Mouse (Mus musculus) kidney, embryonic 14.5 days (tissue): ENCODE measurements around the gene Ccnt1. TPM values are rescaled to one million over a fixed set of nuclear protein-coding genes. Genes with fewer than 3 reads are reported as not detected.

Source experiments
- ATAC-seq: fragments of 200-750 bp; cut with Nextera tagmentation; 2 replicates; pipeline ENCODE4 v1.8.0; 2017; ENCODE audit warnings: moderate number of reproducible peaks, mild to moderate bottlenecking, moderate TSS enrichment, moderate library complexity; ENCODE audit not compliant: low FRiP score, low TSS enrichment
- H3K27ac ChIP-seq: fragments of 300-500 bp; sonication (generic); 2 replicates; pipeline ENCODE4 v1.5.1; 2014; ENCODE audit warnings: low read depth, mild to moderate bottlenecking, low read length, moderate library complexity, mixed read lengths
- H3K27me3 ChIP-seq: fragments of 300-500 bp; sonication (generic); 2 replicates; pipeline ENCODE4 v1.6.1; 2014; ENCODE audit warnings: mild to moderate bottlenecking, low read length; ENCODE audit not compliant: control insufficient read depth, insufficient read depth
- H3K36me3 ChIP-seq: fragments of 300-500 bp; sonication (generic); 2 replicates; pipeline ENCODE4 v1.6.1; 2014; ENCODE audit warnings: low read length, mixed read lengths; ENCODE audit not compliant: control insufficient read depth, insufficient read depth
- H3K4me1 ChIP-seq: fragments of 300-500 bp; sonication (generic); 2 replicates; pipeline ENCODE4 v1.6.1; 2014; ENCODE audit warnings: low read length, mixed read lengths; ENCODE audit not compliant: control insufficient read depth, insufficient read depth
- H3K4me2 ChIP-seq: fragments of 300-500 bp; sonication (generic); replicated peaks from 2 replicates; pipeline ENCODE4 v1.6.1; 2014; ENCODE audit warnings: low read depth, mild to moderate bottlenecking, low read length
- H3K4me3 ChIP-seq: fragments of 300-500 bp; sonication (generic); 2 replicates; pipeline ENCODE4 v1.5.1; 2014; ENCODE audit warnings: mild to moderate bottlenecking, low read length
- H3K9ac ChIP-seq: fragments of 300-500 bp; sonication (generic); 2 replicates; pipeline ENCODE4 v1.6.1; 2014; ENCODE audit warnings: low read depth, mild to moderate bottlenecking, low read length, moderate library complexity
- H3K9me3 ChIP-seq: fragments of 300-500 bp; sonication (generic); 2 replicates; pipeline ENCODE4 v1.6.1; 2016; ENCODE audit warnings: low read length; ENCODE audit not compliant: control insufficient read depth
- WGBS: fragments of 180-500 bp; shearing (Covaris S2); extraction: QIAGEN DNeasy Blood & Tissue Kit; methylation state at CpG from one replicate; pipeline ENCODE4 v1.1.7; 2014; 5-methylcytosine and 5-hydroxymethylcytosine counted together
- polyA plus RNA-seq: library from polyadenylated mRNA; unstranded; fragments of >200 nt; fragmentation: Nextera tagmentation; extraction: Ambion mirVana; gene quantifications from 2 replicates; pipeline ENCODE4 v1.2.1, GENCODE M21; 2014

The Ccnt1 gene
- polyA plus RNA-seq, 1 experiment from 2014 or later: 72.9 TPM

- Histone ChIP-seq H3K27ac (peak within 1 kb of the TSS; percentile 95), H3K9me3 (no peaks in the 10 kb centered on the region), H3K4me3 (peak within 1 kb of the TSS; percentile 83), H3K9ac (peak within 1 kb of the TSS; percentile 93), H3K4me1 (peaks cover 22% of the 10 kb centered on the region), H3K27me3 (no peaks in the 10 kb centered on the region), H3K4me2 (peak within 1 kb of the TSS; percentile 87), H3K36me3 (no peaks in the 10 kb centered on the region; the same call in 1 of the 2 replicates)
- WGBS: 1% methylated on average over 49 of the region's 75 CpGs
- ATAC-seq: peak; percentile 82
Measured at GRCm38 (mm10) chr15:98609331-98610130, 38.8 kb upstream of the Ccnt1 start, which contains the start of gene Adcy6. Gene Adcy6, minus strand, starts transcription at chr15:98610076.

GRCm38 (mm10) chr15:98608784-98609250 lies 38.1 kb upstream of the Ccnt1 start:
- Histone ChIP-seq H3K4me3 (peak overlapping the region; percentile 83), H3K4me2 (peak overlapping the region; percentile 87), H3K9me3 (no peaks in the 10 kb centered on the region), H3K27ac (peak overlapping the region; percentile 95), H3K9ac (peak overlapping the region; percentile 93), H3K27me3 (no peaks in the 10 kb centered on the region), H3K4me1 (peaks cover 26% of the 10 kb centered on the region), H3K36me3 (peaks cover 7% of the 10 kb centered on the region)
- WGBS: 2% methylated on average over 10 of the region's 26 CpGs
- ATAC-seq: peak; percentile 5; the same call in 1 of the 2 replicates

- H3K9ac ChIP-seq: peak overlapping the region; percentile 93
- peak overlapping the region; percentile 87 for H3K4me2 ChIP-seq
- H3K27me3 ChIP-seq: no peaks in the 10 kb centered on the region
- peak overlapping the region; percentile 95; the same call in 1 of the 2 replicates for H3K27ac ChIP-seq
- H3K9me3 ChIP-seq: no peaks in the 10 kb centered on the region
- no peak for ATAC-seq
- peaks cover 32% of the 10 kb centered on the region for H3K4me1 ChIP-seq
- H3K4me3 ChIP-seq: peak overlapping the region; percentile 83
- H3K36me3 ChIP-seq: peaks cover 13% of the 10 kb centered on the region
- 11% methylated on average over 10 of the region's 10 CpGs for WGBS
Measured at GRCm38 (mm10) chr15:98608058-98608783, 37.5 kb upstream of the Ccnt1 start.

- peak overlapping the region; percentile 83 for H3K4me3 ChIP-seq
- H3K27ac ChIP-seq: peak overlapping the region; percentile 95; the same call in 1 of the 2 replicates
- H3K27me3 ChIP-seq: no peaks in the 10 kb centered on the region
- H3K9me3 ChIP-seq: no peaks in the 10 kb centered on the region
- H3K36me3 ChIP-seq: peaks cover 18% of the 10 kb centered on the region
- H3K9ac ChIP-seq: peak overlapping the region; percentile 93; the same call in 1 of the 2 replicates
- peak; percentile 3; the same call in 1 of the 2 replicates for ATAC-seq
- 24% methylated on average over 4 of the region's 4 CpGs for WGBS
- H3K4me2 ChIP-seq: peak overlapping the region; percentile 87
- H3K4me1 ChIP-seq: peaks cover 39% of the 10 kb centered on the region
Measured at GRCm38 (mm10) chr15:98607557-98607956, 36.8 kb upstream of the Ccnt1 start.

GRCm38 (mm10) chr15:98606739-98607138 lies 36.0 kb upstream of the Ccnt1 start:
- Histone ChIP-seq H3K9me3 (no peaks in the 10 kb centered on the region), H3K4me2 (peak overlapping the region; percentile 87), H3K36me3 (peaks cover 18% of the 10 kb centered on the region), H3K9ac (peak overlapping the region; percentile 23; the same call in 1 of the 2 replicates), H3K27me3 (no peaks in the 10 kb centered on the region), H3K27ac (no peak overlapping the region), H3K4me1 (peaks cover 46% of the 10 kb centered on the region), H3K4me3 (no peak overlapping the region)
- WGBS: 59% methylated on average over 9 of the region's 9 CpGs
- no peak for ATAC-seq

- Histone ChIP-seq H3K9ac (no peak overlapping the region), H3K4me1 (peaks cover 49% of the 10 kb centered on the region), H3K27ac (no peak overlapping the region)
Measured at GRCm38 (mm10) chr15:98606051-98606536, 35.4 kb upstream of the Ccnt1 start.

GRCm38 (mm10) chr15:98604041-98604575 lies 33.4 kb upstream of the Ccnt1 start:
- ATAC-seq: no peak
- Histone ChIP-seq H3K36me3 (peaks cover 37% of the 10 kb centered on the region), H3K4me3 (no peak overlapping the region), H3K4me1 (peaks cover 54% of the 10 kb centered on the region), H3K9ac (no peak overlapping the region), H3K4me2 (no peak overlapping the region), H3K27me3 (no peaks in the 10 kb centered on the region), H3K9me3 (no peaks in the 10 kb centered on the region), H3K27ac (no peak overlapping the region)
- WGBS: 89% methylated on average over 24 of the region's 24 CpGs

More at GRCm38 (mm10) chr15:98606051-98606536, 35.4 kb upstream of the Ccnt1 start:
- 85% methylated on average over 12 of the region's 12 CpGs for WGBS
- ATAC-seq: no peak
- peaks cover 22% of the 10 kb centered on the region for H3K36me3 ChIP-seq
- H3K4me3 ChIP-seq: no peak overlapping the region
- H3K4me2 ChIP-seq: no peak overlapping the region
- H3K27me3 ChIP-seq: no peaks in the 10 kb centered on the region
- no peaks in the 10 kb centered on the region for H3K9me3 ChIP-seq

GRCm38 (mm10) chr15:98602921-98603458 lies 32.3 kb upstream of the Ccnt1 start:
- H3K4me2 ChIP-seq: peak overlapping the region; percentile 56
- 26% methylated on average over 4 of the region's 4 CpGs for WGBS
- peak overlapping the region; percentile 35 for H3K4me3 ChIP-seq
- no peaks in the 10 kb centered on the region for H3K27me3 ChIP-seq
- H3K27ac ChIP-seq: peak overlapping the region; percentile 74; the same call in 1 of the 2 replicates
- no peaks in the 10 kb centered on the region for H3K9me3 ChIP-seq
- no peak for ATAC-seq
- peaks cover 48% of the 10 kb centered on the region for H3K36me3 ChIP-seq
- H3K9ac ChIP-seq: peak overlapping the region; percentile 42; the same call in 1 of the 2 replicates
- H3K4me1 ChIP-seq: peaks cover 51% of the 10 kb centered on the region
